Mouse (Mus musculus): Measurements from ENCODE around the gene Bzw1.

- TF ChIP-seq POLR2A (IDR thresholded peaks at IDR 0.05; ENCODE audit: control insufficient read depth, low read depth, low read length) (no peak), CTCF (IDR thresholded peaks at IDR 0.05; ENCODE audit: control insufficient read depth, insufficient read depth, insufficient replicate concordance, low read depth, low read length) (no peak)
Observed at GRCm38 (mm10) chr1:58382586-58383281, 10.0 kb upstream of the Bzw1 start.
